23 mouse cellular contexts compared by ENCODE assay signal in the genomic region with DNA sequence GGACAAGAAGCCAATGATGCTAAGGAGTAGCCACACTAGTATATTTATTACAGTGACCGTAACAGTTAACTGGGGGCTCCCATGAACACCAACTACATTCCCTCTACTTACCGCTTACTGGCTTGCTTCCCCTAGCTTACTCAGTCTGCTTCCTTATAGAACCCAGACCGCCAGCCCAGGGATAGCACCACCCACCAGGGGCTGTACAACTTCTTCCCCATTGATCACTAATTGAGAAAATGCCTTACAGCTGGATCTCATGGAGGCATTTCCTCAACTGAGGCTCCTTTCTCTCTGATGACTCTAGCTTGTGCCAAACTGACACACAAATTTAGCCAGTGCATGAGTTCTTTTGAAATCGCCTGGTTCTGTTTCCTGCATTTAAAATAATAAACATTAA. TPM values are rescaled to one million over a fixed set of nuclear protein-coding genes. Genes with fewer than 3 reads are reported as not detected.
"Had no signal": no experiment of that assay in that cellular context is flagged by ENCODE, and none has a peak within 500 bp of the region (broad histone marks: within the 10 kb centered on the region; RNA-seq: fewer than 3 reads in every experiment).

No protein-coding gene starts in this region.

- H3K9me3 ChIP-seq: midbrain, embryonic 13.5 days; midbrain, embryonic 15.5 days; neural tube, embryonic 12.5 days; stomach, embryonic 15.5 days had no signal

- H3K4me2 ChIP-seq: lung, embryonic 14.5 days; midbrain, embryonic 11.5 days; midbrain, embryonic 13.5 days; midbrain, embryonic 15.5 days; neural tube, embryonic 12.5 days; stomach, embryonic 15.5 days had no signal

- H3K4me3 ChIP-seq: megakaryocyte, embryonic 14.5 days; midbrain, embryonic 13.5 days; midbrain, embryonic 15.5 days; neural tube, embryonic 12.5 days; stomach, embryonic 15.5 days had no signal

- DNase-seq: liver, postnatal 0 days; lung, embryonic 14.5 days; lung, postnatal 10 days; right cerebral cortex, postnatal 14 days; thymus, adult 2 months; thymus, postnatal 14 days; thymus, postnatal 36 days had no signal

- H3K27me3 ChIP-seq: megakaryocyte, embryonic 14.5 days; midbrain, embryonic 13.5 days; midbrain, embryonic 15.5 days; neural tube, embryonic 12.5 days; stomach, embryonic 15.5 days had no signal

- H3K36me3 ChIP-seq: midbrain, embryonic 13.5 days; midbrain, embryonic 15.5 days; neural tube, embryonic 12.5 days; stomach, embryonic 15.5 days had no signal

- H3K4me1 ChIP-seq: midbrain, embryonic 15.5 days; neural tube, embryonic 12.5 days; stomach, embryonic 15.5 days had no signal

- H3K9ac ChIP-seq: liver, postnatal 0 days; lung, embryonic 14.5 days; midbrain, embryonic 13.5 days; midbrain, embryonic 15.5 days; neural tube, embryonic 12.5 days; stomach, embryonic 15.5 days had no signal

- H3K27ac ChIP-seq: macrophage; midbrain, embryonic 13.5 days; midbrain, embryonic 15.5 days; neural tube, embryonic 12.5 days; stomach, embryonic 15.5 days; stomach, postnatal 0 days had no signal

- ATAC-seq: liver, postnatal 0 days; midbrain, embryonic 13.5 days; midbrain, embryonic 15.5 days had no signal

RNA-seq across cellular contexts. Expression of a gene that starts 15.3 kb away (rescaled TPM):
- total RNA-seq: megakaryocyte progenitor cell, adult 5-6 weeks; midbrain, postnatal 0 days; monocyte, adult 5-6 weeks; neutrophil, adult 5-6 weeks had no signal
- polyA plus RNA-seq: liver, postnatal 0 days; lung, embryonic 14.5 days; lung, embryonic 16.5 days; macrophage; midbrain, embryonic 11.5 days; midbrain, embryonic 13.5 days; midbrain, embryonic 15.5 days; midbrain, postnatal 0 days; neural tube, embryonic 12.5 days; neural tube, embryonic 14.5 days; spleen, adult 2 months; stomach, embryonic 15.5 days; stomach, postnatal 0 days; testis, adult 2 months; thymus, adult 2 months had no signal

RNA-seq across cellular contexts. Expression of a gene that starts 21.6 kb away (rescaled TPM):
- total RNA-seq: monocyte, adult 5-6 weeks; neutrophil, adult 5-6 weeks had no signal
- polyA plus RNA-seq: macrophage had no signal
